ENCODE assay signal across 8 mouse cellular contexts in the genomic region with DNA sequence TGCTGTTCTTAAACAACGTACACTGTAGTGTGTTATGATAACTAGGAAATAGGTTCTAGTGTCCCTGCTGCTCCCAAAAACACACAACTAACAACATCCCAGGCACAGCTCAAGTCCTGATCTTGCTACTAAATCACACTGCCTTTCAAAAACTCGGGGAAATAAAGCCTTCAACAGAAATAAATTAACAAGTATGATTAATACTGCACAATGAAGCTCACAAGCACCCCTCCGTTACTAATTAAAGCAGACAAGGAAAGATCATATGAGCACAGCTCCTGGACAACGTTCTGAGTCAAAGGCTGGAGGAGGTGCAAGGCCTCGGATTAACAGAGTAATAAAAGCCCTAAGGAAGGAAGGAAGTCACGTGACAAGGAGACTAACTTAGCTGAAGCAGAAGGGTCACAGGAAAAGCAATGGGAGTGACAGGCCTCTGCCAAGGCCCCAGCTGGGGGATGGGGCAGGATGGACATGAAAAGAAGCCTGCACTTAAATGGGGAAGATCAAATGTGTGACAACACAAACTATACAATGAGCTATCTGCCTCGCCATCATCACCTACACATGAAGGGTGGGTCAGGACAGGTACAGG. TPM values are rescaled to one million over a fixed set of nuclear protein-coding genes. Genes with fewer than 3 reads are reported as not detected.
DNase-seq lines count a peak whose midpoint lies in the region; ATAC-seq and TF ChIP-seq lines count a peak whose summit lies in the region.
"Had no signal": no experiment of that assay in that cellular context is flagged by ENCODE, and none has a peak within 500 bp of the region (broad histone marks: within the 10 kb centered on the region; RNA-seq: fewer than 3 reads in every experiment).

No protein-coding gene starts in this region.

- 0 out of 2 replicates have a peak, but pooled peaks cover 2% of the 10 kb centered on the region for H3K4me1 ChIP-seq in midbrain, embryonic 15.5 days
- H3K4me1 ChIP-seq in midbrain, embryonic 14.5 days (ENCODE audit: control insufficient read depth, insufficient read depth, low read length), result no peaks in the 10 kb centered on the region
- peaks cover 12% of the 10 kb centered on the region for H3K4me1 ChIP-seq in heart, embryonic 12.5 days (replicated peaks)
- no peaks in the 10 kb centered on the region; the same call in 1 of the 2 replicates for H3K4me1 ChIP-seq in thymus, adult 2 months (replicated peaks; ENCODE audit: control insufficient read depth, insufficient read depth, low read length)

- no peak overlapping the region for H3K4me2 ChIP-seq in midbrain, embryonic 15.5 days
- no peak overlapping the region for H3K4me2 ChIP-seq in midbrain, embryonic 14.5 days (ENCODE audit: low read length)
- H3K4me2 ChIP-seq in heart, embryonic 12.5 days, result 0 out of 2 replicates have a peak overlapping the region, but pooled peaks have one; percentile 61
- H3K4me2 ChIP-seq in myocyte (ENCODE audit: low read depth), result peak overlapping the region; percentile 96

- H3K9me3 ChIP-seq in midbrain, embryonic 15.5 days, result no peaks in the 10 kb centered on the region
- H3K9me3 ChIP-seq in midbrain, embryonic 14.5 days (ENCODE audit: control insufficient read depth, low read length), result no peaks in the 10 kb centered on the region
- no peaks in the 10 kb centered on the region for H3K9me3 ChIP-seq in heart, embryonic 12.5 days (replicated peaks)

- no peak overlapping the region for H3K4me3 ChIP-seq in midbrain, embryonic 15.5 days
- no peak overlapping the region for H3K4me3 ChIP-seq in midbrain, embryonic 14.5 days (replicated peaks; ENCODE audit: low read depth, low read length)
- no peak overlapping the region for H3K4me3 ChIP-seq in heart, embryonic 12.5 days
- peak overlapping the region; percentile 4 for H3K4me3 ChIP-seq in myocyte
- no peak overlapping the region for H3K4me3 ChIP-seq in thymus, adult 2 months (ENCODE audit: control insufficient read depth, insufficient read depth, low read length)

- WGBS in midbrain, embryonic 15.5 days, result 47% methylated on average over 7 of the region's 7 CpGs
- 52% methylated on average over 7 of the region's 7 CpGs for WGBS in midbrain, embryonic 14.5 days
- WGBS in heart, embryonic 12.5 days, result 50% methylated on average over 7 of the region's 7 CpGs
- WGBS in thymus, adult 2 months, result 43% methylated on average over 7 of the region's 7 CpGs

- no peak for DNase-seq in midbrain, embryonic 14.5 days
- DNase-seq in layer of hippocampus, postnatal 14 days (ENCODE audit: low spot score in 2 of 2), result peak; percentile 6 to 24
- DNase-seq in thymus, adult 2 months, result no peak

- ATAC-seq in midbrain, embryonic 15.5 days (replicated peaks), result 0 out of 2 replicates have a peak, but pooled peaks have one; percentile 15
- ATAC-seq in midbrain, embryonic 14.5 days (ENCODE audit: low FRiP score, low TSS enrichment), result no peak
- peak; percentile 10; the same call in 1 of the 2 replicates for ATAC-seq in common myeloid progenitor, adult 5-6 weeks (replicated peaks; ENCODE audit: low read depth, poor library complexity, severe bottlenecking)
- peak; percentile 58; the same call in 1 of the 2 replicates for ATAC-seq in heart, embryonic 12.5 days (ENCODE audit: insufficient number of reproducible peaks, low FRiP score)

- H3K9ac ChIP-seq in midbrain, embryonic 15.5 days, result no peak overlapping the region
- H3K9ac ChIP-seq in midbrain, embryonic 14.5 days (replicated peaks; ENCODE audit: low read length), result no peak overlapping the region
- H3K9ac ChIP-seq in heart, embryonic 12.5 days, result no peak overlapping the region

- no peak overlapping the region for H3K27ac ChIP-seq in midbrain, embryonic 15.5 days
- H3K27ac ChIP-seq in midbrain, embryonic 14.5 days (replicated peaks; ENCODE audit: low read depth, low read length), result no peak overlapping the region
- H3K27ac ChIP-seq in heart, embryonic 12.5 days (ENCODE audit: poor library complexity, severe bottlenecking), result peak overlapping the region; percentile 63
- no peak overlapping the region for H3K27ac ChIP-seq in thymus, adult 2 months (ENCODE audit: control insufficient read depth, insufficient read depth, low read length)

- no peaks in the 10 kb centered on the region for H3K79me2 ChIP-seq in myocyte (ENCODE audit: control insufficient read depth, insufficient read depth)

- TF ChIP-seq POLR2A in myocyte (IDR thresholded peaks at IDR 0.05; ENCODE audit: insufficient read length, low read depth), result no peak
- no peak for TF ChIP-seq POLR2A in thymus, adult 2 months (IDR thresholded peaks at IDR 0.05; ENCODE audit: control insufficient read depth, extremely low read depth, insufficient read depth, low read length, poor library complexity)

- TF ChIP-seq CTCF in thymus, adult 2 months (IDR thresholded peaks at IDR 0.05; ENCODE audit: borderline replicate concordance, control insufficient read depth, extremely low read depth, insufficient read depth, low read length, poor library complexity), result no peak

- H3ac ChIP-seq in myocyte (ENCODE audit: control insufficient read depth, insufficient read length), result no peak overlapping the region

- no peaks in the 10 kb centered on the region for H3K36me3 ChIP-seq in midbrain, embryonic 15.5 days (replicated peaks)
- H3K36me3 ChIP-seq in midbrain, embryonic 14.5 days (ENCODE audit: control insufficient read depth, insufficient read depth, low read length), result no peaks in the 10 kb centered on the region
- H3K36me3 ChIP-seq in heart, embryonic 12.5 days, result no peaks in the 10 kb centered on the region
- no peaks in the 10 kb centered on the region for H3K36me3 ChIP-seq in myocyte (ENCODE audit: control insufficient read depth, insufficient read depth)
- H3K36me3 ChIP-seq in thymus, adult 2 months (ENCODE audit: control insufficient read depth, insufficient read depth, low read length), result no peaks in the 10 kb centered on the region

- peaks cover 3% of the 10 kb centered on the region; the same call in 1 of the 2 replicates for H3K27me3 ChIP-seq in midbrain, embryonic 15.5 days (replicated peaks)
- no peaks in the 10 kb centered on the region for H3K27me3 ChIP-seq in midbrain, embryonic 14.5 days (ENCODE audit: control insufficient read depth, insufficient read depth, low read length)
- peaks cover 5% of the 10 kb centered on the region; the same call in 1 of the 2 replicates for H3K27me3 ChIP-seq in heart, embryonic 12.5 days (replicated peaks)
- no peaks in the 10 kb centered on the region for H3K27me3 ChIP-seq in myocyte (ENCODE audit: control insufficient read depth, insufficient read depth, insufficient read length)
- no peaks in the 10 kb centered on the region for H3K27me3 ChIP-seq in thymus, adult 2 months (ENCODE audit: control insufficient read depth, insufficient read depth, low read length)

TF ChIP-seq in myocyte, 11 proteins besides CTCF, POLR2A, EP300 and RAD21:
- TF ChIP-seq TCF12 (IDR thresholded peaks at IDR 0.05; ENCODE audit: insufficient read depth, poor library complexity, severe bottlenecking), result no peak
- TF ChIP-seq USF1 (IDR thresholded peaks at IDR 0.05; ENCODE audit: low read depth), result peak; percentile 78

RNA-seq across cellular contexts. Expression of a gene that starts 35.7 kb away (rescaled TPM):
- polyA plus RNA-seq in midbrain, embryonic 15.5 days (2015; fragmentation: Nextera tagmentation; extraction: Ambion mirVana), result 2.3 TPM in 2 replicates
- polyA plus RNA-seq in midbrain, embryonic 14.5 days (2014; fragmentation: Nextera tagmentation; extraction: Ambion mirVana), result 1.7 TPM in 2 replicates
- 13.2 and 15.2 TPM in 2 replicates for total RNA-seq in common myeloid progenitor, adult 5-6 weeks (2017)
- 8.1 and 11.3 TPM in 2 replicates for polyA plus RNA-seq in heart, embryonic 12.5 days (2016; fragmentation: Nextera tagmentation; extraction: Ambion mirVana)
- total RNA-seq in layer of hippocampus, postnatal 14 days (2021), result 1 to 10 TPM; 3.1 to 3.3 TPM
- polyA plus RNA-seq in myocyte (2012; fragmentation: generic; extraction: Trizol), result 41.3 TPM
- 19.9 and 21.9 TPM in 2 replicates for polyA plus RNA-seq in thymus, adult 2 months (2012; rRNA removed)

RNA-seq across cellular contexts. Expression of a gene that starts 36.4 kb away (rescaled TPM):
- polyA plus RNA-seq in midbrain, embryonic 15.5 days (2015; fragmentation: Nextera tagmentation; extraction: Ambion mirVana), result 6.8 and 7.6 TPM in 2 replicates
- polyA plus RNA-seq in midbrain, embryonic 14.5 days (2014; fragmentation: Nextera tagmentation; extraction: Ambion mirVana), result 3.1 and 5.5 TPM in 2 replicates
- total RNA-seq in common myeloid progenitor, adult 5-6 weeks (2017), result 1.4 and 2.1 TPM in 2 replicates
- polyA plus RNA-seq in heart, embryonic 12.5 days (2016; fragmentation: Nextera tagmentation; extraction: Ambion mirVana), result 5.7 and 8.0 TPM in 2 replicates
- 1 to 10 TPM; 2.3 to 3.8 TPM for total RNA-seq in layer of hippocampus, postnatal 14 days (2021)
- polyA plus RNA-seq in myocyte (2012; fragmentation: generic; extraction: Trizol), result 14.4 TPM
- 2.8 and 3.1 TPM in 2 replicates for polyA plus RNA-seq in thymus, adult 2 months (2012; rRNA removed)

RNA-seq across cellular contexts. Expression of a gene that starts 50.9 kb away (rescaled TPM):
- 0.22 TPM in 1 of 2 replicates, not detected in the other for polyA plus RNA-seq in midbrain, embryonic 15.5 days (2015; fragmentation: Nextera tagmentation; extraction: Ambion mirVana)
- polyA plus RNA-seq in midbrain, embryonic 14.5 days (2014; fragmentation: Nextera tagmentation; extraction: Ambion mirVana), result 0.28 TPM in 1 of 2 replicates, not detected in the other
- 0.39 and 7.7 TPM in 2 replicates for total RNA-seq in common myeloid progenitor, adult 5-6 weeks (2017)
- polyA plus RNA-seq in heart, embryonic 12.5 days (2016; fragmentation: Nextera tagmentation; extraction: Ambion mirVana), result 0.57 and 1.4 TPM in 2 replicates
- total RNA-seq in layer of hippocampus, postnatal 14 days (2021), result under 1 TPM in 1 of 2 experiments, not detected in 1; 0.44 TPM
- polyA plus RNA-seq in myocyte (2012; fragmentation: generic; extraction: Trizol), result 0.92 TPM
- 0.58 and 1.3 TPM in 2 replicates for polyA plus RNA-seq in thymus, adult 2 months (2012; rRNA removed)
- polyA plus RNA-seq: neural tube, embryonic 11.5 days had no signal

RNA-seq across cellular contexts. Expression of a gene that starts 56.7 kb away (rescaled TPM):
- polyA plus RNA-seq in midbrain, embryonic 15.5 days (2015; fragmentation: Nextera tagmentation; extraction: Ambion mirVana), result 182 and 198 TPM in 2 replicates
- 111 and 145 TPM in 2 replicates for polyA plus RNA-seq in midbrain, embryonic 14.5 days (2014; fragmentation: Nextera tagmentation; extraction: Ambion mirVana)
- 100 and 115 TPM in 2 replicates for total RNA-seq in common myeloid progenitor, adult 5-6 weeks (2017)
- 120 and 131 TPM in 2 replicates for polyA plus RNA-seq in heart, embryonic 12.5 days (2016; fragmentation: Nextera tagmentation; extraction: Ambion mirVana)
- 100 to 1,000 TPM; 108 to 116 TPM for total RNA-seq in layer of hippocampus, postnatal 14 days (2021)
- 199 TPM for polyA plus RNA-seq in myocyte (2012; fragmentation: generic; extraction: Trizol)
- 867 and 886 TPM in 2 replicates for polyA plus RNA-seq in thymus, adult 2 months (2012; rRNA removed)

RNA-seq across cellular contexts. Expression of a gene that starts 57.5 kb away (rescaled TPM):
- 79.0 and 81.2 TPM in 2 replicates for polyA plus RNA-seq in midbrain, embryonic 15.5 days (2015; fragmentation: Nextera tagmentation; extraction: Ambion mirVana)
- polyA plus RNA-seq in midbrain, embryonic 14.5 days (2014; fragmentation: Nextera tagmentation; extraction: Ambion mirVana), result 38.5 and 53.1 TPM in 2 replicates
- 46.3 and 65.5 TPM in 2 replicates for total RNA-seq in common myeloid progenitor, adult 5-6 weeks (2017)
- polyA plus RNA-seq in heart, embryonic 12.5 days (2016; fragmentation: Nextera tagmentation; extraction: Ambion mirVana), result 86.7 and 86.9 TPM in 2 replicates
- 10 to 100 TPM; 55.7 to 60.1 TPM for total RNA-seq in layer of hippocampus, postnatal 14 days (2021)
- 96.2 TPM for polyA plus RNA-seq in myocyte (2012; fragmentation: generic; extraction: Trizol)
- polyA plus RNA-seq in thymus, adult 2 months (2012; rRNA removed), result 64.6 and 66.4 TPM in 2 replicates

Comparison
In these comparisons a context has a peak if more than half of its experiments do, and no peak if none do; other contexts are left out.
1. H3K4me2 ChIP-seq: peak in heart, embryonic 12.5 days (single experiment) and myocyte (single experiment); none in midbrain, embryonic 15.5 days (single experiment) and midbrain, embryonic 14.5 days (single experiment).
2. DNase-seq: peak in layer of hippocampus, postnatal 14 days (2 of 2); none in midbrain, embryonic 14.5 days (single experiment) and thymus, adult 2 months (single experiment).